Mouse (Mus musculus) c-Kit-positive CD71-negative TER-119-negative erythroid progenitor cells, embryonic 14.5 days (primary cell): ENCODE measurements around the gene Zbtb32.

ENCODE experiments used
- DNase-seq: peaks from one replicate; pipeline ENCODE4 v3.0.0-alpha.2; 2013; ENCODE audit warnings: low read depth

Gene Zbtb32

DNA sequence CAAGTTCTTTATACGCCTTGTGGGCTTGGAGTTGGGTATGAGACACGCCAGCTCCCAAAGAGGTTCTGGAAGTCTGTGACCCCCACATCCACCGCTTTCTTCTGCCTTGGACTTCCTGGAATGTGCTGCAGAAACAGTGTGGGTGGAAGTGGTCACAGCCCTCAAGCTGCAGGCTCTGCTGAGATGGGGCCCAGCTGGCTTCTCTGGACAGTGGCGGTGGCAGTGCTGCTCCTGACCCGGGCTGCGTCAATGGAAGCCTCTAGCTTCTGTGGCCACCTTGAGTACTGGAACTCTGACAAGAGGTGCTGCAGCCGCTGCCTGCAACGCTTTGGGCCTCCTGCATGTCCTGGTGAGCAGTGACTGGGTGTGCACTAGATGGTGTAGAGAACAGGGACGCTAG lies 32.7 kb downstream of the Zbtb32 start:
- DNase-seq = no peak

DNA sequence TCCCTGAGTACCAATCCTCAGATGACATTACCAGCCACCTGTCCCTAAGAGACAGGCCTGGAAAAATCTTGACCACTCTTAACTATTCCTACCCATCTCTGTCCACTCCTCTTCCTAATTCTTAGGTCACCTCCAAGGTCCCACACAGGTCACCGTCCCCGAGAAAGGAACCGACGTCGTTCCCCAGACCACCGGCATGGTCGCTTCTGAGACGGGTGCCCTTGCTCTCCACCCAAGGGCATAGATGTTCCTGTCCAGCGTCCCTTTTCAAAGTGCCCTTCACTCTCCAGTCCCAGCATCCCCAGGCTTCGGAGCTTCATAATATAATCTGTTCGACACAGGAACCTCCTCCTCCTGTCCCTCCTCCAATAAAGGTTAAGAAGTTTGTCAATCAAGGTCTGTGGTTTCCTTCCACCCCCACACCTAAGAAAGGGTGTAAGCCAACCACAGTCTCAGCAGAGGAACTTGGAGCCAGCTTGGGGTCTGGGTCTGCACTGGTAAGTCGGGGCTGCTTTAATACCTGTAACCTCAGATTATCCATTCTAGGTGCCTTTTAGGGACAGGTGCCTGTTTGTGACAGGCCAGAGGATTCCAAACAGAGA lies 33.6 kb downstream of the Zbtb32 start, which contains the start of gene Igflr1:
TSS of gene Igflr1 (plus strand) at position 458 of the 602 bp plus-strand sequence.
- no peak for DNase-seq

DNA sequence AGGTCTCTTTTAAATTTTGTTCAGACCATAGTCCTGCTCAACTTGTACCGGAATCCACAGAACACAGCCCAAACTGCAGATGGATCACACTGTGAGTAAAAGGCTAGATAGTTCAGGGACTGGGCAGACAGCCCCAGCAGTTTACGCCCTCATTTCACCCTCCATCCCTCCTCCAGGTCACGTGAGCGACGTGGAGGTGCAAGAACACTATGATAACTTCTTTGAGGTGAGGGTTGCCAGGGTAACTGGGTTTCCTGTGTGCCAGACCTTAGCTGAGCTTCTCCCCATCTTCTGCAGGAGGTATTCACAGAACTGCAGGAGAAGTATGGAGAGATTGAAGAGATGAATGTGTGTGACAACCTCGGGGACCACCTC lies 34.8 kb downstream of the Zbtb32 start:
- DNase-seq = no peak

DNA sequence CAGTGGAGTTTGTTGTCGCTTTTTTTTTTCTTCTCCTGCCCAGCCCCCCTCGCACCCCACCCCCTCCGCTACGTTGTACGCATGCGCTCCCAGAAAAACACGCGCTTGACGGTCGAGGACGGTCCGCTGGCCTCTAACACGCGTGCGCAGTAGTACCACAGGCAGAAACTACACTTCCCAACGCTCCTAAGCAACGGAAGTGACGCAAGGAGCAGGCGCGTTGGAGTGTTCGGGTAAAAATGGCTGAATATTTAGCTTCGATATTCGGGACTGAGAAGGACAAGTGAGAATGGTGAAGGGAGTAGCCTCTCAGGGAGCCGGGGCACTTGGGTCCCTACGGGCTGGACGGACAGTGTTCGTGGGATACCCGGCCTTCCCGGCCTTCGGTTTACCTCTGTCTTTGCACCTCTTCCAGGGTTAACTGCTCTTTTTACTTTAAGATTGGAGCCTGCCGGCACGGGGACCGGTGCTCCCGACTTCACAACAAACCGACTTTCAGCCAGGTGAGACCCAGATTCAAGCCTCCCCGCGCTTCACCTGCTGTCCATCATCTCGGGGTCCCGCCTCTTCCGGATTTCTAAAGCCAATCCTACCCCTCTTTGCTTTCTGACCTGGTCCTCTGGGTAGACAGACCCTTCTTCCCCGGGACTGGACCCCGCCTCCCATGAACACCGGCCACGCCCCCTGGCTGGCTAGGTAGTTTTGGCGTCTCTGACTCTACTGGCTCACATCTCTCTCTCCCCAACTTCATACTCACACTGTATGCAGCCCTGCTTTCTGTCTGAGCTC lies 35.4 kb downstream of the Zbtb32 start, which contains the start of the genes U2af1l4, Gm49396 and Psenen:
TSS of gene U2af1l4 (plus strand) at position 185 of the 789 bp plus-strand sequence.
TSS of gene Gm49396 (plus strand) at position 228 of the 789 bp plus-strand sequence.
TSS of gene Psenen (minus strand) at position 511 of the 789 bp plus-strand sequence.
- DNase-seq = peak; percentile 97

DNA sequence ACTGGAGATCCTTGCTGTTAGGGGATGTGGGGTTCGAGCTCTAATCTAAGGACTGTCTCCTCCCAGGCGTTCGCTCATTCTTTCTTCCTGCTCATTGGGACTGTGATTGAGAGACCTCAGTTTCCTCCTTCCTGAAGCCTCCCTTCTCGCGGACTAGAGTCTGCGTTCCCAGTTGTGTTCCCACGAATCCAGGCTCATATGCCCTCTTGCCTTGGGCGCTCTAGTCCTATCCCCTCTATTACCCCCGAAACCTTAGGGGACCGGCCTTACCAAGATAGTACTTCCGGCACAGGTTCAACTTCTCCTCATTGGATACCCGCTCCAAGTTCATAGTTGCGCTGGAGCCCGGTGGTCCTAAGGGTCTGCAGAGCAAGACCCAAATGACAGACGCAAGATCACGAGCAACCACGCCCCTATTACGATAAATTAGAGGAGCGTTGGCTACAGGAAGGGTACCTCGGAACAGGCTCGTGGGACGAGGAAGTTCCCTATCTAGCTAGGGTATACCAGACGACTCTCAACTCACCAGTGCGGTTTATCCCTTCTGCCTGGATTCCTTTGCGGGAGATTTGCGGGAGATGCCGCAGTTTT lies 36.1 kb downstream of the Zbtb32 start:
- peak; percentile 20 for DNase-seq

DNA sequence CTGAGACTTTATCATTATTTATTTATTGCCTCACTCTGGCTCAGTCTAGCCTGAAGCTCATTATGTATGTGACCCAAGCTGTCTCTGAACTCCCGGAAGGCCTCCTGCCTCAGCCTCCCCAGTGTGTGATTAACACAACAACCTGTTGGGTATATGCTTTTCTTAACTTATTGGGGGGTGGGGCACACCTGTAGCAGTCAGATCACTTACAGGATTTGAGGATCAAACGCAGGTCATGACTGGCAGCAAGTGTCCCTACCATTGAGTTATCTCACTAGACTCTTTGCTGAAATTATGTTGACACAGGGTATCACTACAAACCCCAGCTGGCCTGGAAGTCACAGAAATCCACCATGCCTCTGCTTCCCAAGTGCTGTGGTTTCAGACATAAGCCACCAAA lies 38.4 kb downstream of the Zbtb32 start:
- DNase-seq = no peak

DNA sequence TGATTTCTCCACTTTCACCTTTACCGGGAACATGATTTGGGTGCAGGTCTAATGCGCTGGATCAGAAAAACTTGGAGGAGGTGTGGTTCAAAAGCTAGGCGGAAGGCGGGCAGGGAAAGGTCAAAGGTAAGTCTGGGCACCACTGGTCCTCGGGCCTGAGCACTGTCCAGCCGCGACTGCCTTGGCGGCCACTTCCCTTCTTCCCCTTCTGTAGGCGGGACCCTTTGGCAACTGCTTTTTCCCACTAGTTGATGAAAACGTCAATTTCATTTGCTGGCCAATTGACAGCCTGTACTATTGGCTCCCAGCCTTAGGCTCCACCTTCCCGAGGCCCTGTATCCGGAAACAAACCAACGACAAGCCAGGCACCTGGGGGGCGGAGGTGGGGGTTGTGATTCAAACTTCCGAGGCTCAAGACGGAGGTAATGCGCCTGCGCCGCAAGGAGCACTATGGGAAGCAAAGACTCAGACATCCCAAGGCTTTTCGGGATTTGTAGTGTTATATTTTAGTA lies 39.2 kb downstream of the Zbtb32 start, which contains the start of gene Lin37:
TSS of gene Lin37 (minus strand) at position 396 of the 512 bp plus-strand sequence.
- peak; percentile 90 for DNase-seq

DNA sequence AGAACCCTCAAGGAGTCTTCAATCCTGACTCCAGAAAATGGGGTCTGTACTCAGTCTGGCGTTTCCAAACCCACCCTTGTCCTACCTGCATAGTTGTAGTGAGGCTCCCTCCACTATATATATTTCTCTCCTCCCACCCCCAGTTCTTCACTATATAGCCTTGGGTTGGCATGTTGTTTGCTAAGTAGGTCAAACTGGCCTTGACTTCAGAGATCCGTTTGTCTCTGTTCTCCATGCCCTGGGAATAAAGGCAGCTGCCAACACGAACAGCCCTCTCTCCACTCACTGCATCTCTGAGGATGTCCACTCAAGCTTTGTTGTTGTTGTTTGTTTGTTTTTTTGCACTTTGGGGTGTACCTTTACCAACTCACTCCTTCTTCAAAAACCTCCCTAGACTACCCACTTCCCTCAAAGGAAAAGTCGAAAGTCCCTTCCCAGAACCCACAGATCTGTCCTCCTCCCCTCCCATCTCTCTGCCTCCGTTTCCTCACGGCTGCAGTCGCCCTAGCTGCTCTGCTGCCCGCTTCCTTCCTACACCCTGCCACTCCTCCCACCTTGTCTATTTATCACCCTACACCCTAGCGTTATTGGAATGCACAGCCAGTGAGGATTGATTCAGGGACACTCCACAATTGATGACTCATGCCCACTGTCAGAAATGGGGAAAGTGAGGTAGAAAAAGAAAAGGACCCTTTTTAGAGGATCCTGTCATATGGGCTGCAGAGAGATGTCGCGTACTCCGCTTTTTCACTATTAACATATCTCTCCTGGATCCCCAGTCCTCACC lies 39.9 kb downstream of the Zbtb32 start:
- peak; percentile 12 for DNase-seq

DNA sequence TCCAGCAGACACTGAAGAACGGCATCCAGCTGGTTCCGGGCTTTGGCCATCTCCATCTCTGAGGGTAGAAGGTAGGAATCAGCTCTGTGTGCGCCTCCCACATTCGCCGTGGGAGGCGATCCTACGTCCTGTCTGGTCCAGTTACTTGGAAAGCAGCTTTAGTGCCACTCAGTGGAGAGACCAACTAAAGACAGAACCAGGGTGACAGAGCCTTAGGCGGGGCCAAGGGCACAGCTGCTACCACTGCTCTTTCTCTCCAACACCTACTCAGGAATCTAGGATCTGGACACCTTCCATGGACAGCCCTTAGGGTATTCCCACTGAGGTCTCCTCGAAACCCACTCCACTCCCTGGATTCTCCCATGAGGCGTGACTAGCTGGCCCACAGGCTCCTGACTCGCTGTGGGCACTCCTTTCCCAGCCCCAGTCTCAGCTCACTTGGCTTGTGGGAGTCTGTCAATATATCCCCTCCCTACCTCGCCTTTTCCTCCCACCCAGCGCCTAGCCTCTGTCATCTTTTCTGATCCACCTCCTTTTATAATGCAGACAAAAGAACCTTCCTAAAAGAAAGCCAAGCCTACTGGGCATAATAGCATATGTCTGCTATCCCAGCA lies 40.7 kb downstream of the Zbtb32 start:
- no peak for DNase-seq

DNA sequence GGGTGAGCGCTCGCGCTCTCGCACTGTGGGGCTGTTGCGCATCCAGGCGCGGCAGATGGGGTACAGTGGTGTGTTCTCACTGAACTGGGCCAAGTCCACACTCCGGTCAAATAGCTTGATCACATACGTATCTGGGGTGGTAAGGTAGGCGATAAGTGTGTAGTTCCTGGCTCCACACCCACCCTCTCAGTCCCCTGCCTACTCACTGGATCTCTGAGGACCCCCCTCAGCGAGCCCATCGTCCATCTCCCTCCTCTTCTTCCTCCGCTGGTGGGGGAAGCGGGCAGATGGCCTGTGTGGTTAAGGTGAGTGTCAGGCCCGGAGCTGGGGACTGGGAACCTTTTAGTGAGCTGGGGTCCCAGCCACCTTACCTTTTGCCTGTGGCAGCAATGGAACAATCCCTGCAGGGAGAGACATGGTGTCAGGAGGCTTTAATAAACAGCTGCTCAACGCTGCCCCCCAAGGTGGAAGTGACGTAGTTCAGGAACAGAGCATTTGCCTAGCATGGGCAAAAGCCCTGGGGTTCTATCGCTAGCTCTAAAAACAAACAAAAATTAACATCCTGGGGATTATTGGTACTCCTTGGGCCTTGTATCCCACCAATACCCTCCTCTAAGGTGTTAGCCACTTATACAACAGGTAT lies 41.7 kb downstream of the Zbtb32 start:
- peak; percentile 46 for DNase-seq

DNA sequence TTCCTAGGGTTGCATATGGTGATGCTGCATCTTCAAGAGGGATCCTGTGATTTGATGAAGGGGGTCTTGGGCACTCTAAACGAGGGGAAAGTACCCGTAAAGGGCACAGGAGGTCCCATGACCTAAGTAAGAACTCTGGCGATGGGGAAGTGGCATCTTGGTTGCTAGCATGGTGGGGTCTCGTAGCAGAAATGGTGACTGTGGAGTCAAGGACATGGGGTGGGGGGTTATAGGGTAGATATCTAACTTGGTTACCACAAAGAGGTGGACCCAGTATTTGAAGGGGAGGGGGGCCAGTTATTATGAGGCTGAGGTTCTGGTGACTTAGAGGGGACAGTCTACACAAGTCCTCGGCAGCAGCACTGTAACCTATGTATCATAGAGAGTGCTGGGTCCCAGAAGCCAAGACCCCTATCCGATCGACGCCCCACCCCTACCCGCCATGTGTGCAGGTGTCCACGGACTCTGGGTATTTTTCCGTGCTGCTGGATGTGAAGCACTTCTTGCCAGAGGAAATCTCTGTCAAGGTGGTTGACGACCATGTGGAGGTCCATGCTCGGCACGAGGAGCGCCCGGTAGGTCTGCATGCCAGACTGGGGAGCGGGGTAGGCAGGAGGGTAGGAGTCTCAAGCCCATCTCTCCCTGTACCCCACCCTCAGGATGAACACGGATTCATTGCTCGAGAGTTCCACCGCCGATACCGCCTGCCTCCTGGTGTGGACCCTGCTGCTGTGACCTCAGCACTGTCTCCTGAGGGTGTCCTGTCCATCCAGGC lies 44.7 kb downstream of the Zbtb32 start:
- no peak for DNase-seq

DNA sequence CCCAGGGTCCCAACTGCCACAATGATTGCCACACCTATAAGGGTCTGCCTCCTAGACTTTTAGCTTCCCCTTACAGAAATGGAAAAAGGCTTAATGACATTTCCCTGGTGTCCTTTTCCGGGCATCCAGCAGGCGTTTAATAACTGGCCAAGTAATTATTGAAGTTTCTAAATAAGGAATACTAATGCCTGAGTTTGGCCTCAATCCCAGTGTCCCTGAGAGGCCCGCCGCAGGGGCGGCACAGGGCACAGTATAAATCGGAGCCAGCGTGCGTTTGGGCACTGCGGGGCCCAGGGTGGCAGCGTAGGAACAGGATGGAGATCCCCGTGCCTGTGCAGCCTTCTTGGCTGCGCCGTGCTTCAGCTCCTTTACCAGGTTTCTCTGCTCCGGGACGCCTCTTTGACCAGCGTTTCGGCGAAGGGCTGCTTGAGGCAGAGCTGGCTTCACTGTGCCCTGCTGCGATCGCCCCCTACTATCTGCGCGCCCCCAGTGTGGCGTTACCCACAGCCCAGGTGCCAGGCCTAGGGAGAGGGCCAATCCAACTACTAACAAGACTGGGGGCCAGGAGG lies 45.6 kb downstream of the Zbtb32 start:
- no peak for DNase-seq

DNA sequence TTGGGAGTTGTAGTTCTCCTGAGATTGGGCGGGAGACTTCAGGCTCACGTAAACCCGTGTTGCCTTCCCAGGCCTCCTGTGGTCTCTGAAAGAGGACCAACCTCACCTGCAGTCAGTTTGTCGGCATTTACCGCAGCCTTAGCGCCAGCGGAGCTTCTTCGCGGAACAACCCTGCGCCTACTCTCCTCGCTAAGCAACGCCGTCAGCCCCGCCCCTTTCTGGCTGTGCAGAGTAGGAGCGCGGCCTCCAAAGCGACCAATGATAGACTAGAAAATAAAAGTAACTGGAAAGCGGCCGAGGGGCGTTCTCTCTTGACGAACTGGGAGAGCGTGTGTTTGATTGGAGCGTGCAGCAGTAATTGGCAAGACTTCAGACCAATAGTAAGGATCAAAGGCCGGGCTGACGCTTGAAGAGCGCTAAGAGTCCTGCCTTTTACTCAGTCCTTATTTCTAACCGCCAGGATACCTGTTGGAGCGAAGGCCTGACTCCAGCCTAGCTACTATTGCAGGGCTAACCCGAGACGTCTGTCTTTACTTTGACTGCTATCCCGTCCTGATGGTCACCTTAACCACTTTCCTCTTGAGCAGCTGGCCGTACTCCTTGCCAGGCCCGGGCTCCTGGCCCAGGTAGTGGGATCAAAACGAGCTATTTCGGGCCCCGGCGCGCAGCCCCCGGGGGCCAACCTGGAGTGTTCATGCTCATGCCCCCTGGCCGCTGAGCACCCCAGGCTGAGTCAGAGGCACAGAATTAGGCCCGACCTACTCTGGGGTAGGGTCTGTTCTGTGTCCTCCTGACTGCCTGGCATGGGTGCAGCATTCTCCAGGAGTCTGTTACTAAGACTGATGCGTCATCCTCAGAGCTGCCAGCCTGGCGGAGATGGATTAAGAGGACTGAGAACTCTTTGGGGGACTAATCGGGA lies 46.3 kb downstream of the Zbtb32 start, which contains the start of the genes Hspb6 and Proser3:
TSS of gene Hspb6 (plus strand) at position 77 of the 919 bp plus-strand sequence.
TSS of gene Proser3 (minus strand) at position 198 of the 919 bp plus-strand sequence.
- DNase-seq = peak; percentile 97

DNA sequence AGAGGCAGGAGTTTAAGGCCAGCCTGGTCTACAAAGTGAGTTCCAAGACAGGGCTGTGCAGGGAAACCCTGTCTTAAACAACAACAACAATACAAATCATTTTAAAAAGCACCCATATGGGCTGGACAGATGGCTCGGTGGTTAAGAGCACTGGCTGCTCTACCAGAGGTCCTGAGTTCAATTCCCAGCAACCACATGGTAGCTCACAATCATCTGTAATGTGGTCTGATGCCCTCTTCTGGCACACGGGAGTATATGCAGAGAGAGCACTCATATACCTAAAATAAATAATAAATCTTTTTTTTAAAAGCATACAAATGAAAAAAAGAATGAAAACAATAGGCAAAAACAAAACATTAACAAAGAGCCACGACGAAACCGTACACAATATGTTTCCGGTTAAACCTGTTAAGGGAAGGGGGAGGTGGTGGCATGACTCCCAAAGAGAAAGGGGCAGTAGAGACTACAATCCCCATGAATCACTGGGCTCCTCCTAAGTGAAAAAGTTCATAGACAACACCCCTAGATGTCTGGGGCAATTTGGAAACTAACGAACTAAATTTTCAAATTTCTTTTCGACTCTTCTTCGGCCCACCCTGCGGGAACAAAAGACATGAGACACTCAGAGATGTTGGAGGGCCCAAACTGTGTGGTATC lies 47.1 kb downstream of the Zbtb32 start:
- no peak for DNase-seq

DNA sequence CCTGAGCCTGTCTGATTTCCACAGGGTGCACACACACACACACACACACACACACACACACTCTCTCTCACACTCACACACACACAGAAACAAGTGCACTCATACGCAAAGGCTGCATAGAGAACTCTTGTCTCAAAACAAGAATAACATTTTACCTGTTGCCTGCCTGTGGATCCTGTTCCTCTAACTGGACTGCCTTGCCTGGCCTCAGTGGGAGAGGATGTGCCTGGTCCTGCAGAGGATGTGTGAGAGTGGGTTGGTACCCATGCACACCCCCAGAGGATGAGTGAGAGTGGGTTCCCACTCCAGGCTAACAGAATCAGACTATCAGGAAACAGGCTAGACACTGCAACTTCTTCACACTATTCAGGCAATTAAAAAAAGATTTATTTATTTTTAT lies 48.1 kb downstream of the Zbtb32 start:
- DNase-seq = no peak

DNA sequence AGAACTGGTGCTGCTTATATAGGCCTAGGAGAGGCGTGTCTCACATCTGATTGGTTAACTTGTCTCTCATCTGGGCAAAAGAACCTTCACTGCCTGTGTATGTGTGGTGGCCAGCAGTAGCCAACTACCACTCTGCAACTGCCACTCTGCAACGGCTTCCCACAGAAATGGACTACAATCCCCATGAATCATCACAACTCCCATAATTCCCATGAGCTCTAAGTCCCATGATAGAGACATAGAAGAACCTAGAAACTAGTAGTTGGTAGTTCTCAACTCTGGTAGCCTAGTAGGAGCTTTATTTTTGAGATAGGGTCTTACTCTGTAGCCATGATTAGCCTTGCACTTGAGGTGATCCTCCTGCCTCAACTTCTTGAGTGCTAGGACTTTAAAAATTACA lies 48.8 kb downstream of the Zbtb32 start:
- no peak for DNase-seq

DNA sequence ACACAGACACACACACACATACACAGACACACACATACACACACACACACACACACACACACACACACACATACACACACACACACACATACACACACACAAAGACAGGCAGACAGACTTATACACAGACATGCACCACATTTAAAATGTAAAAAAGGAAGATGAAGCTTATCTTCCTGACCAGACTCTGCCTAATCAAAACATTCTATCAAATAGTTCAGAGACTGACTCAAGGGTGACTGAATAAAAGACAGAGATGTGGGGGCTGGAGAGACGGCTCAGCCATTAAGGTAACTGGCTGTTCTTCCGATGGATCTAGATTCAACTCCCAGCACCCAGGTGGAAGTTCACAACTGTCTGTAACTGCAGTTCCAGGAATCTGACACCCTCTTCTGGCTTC lies 54.4 kb downstream of the Zbtb32 start:
- no peak for DNase-seq

DNA sequence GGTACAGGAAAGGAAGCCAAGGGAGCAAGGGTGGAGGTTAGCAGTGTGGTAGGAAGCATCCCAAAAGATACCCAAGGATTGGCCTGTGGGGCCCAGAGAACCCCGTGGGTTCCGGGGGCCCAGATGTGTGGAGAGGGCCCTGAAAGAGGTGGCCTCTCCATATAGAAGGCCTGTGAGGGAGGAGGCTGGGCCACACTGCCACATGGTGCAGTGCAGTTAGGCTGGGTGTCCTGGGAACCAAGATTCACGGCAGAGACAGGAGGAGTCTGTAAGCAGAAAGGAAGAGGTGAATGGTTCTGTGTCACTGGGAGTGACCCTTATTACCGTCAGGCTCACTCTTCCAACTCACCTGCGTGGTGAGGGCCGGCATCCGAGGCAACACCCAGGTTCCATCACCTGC lies 58.1 kb downstream of the Zbtb32 start:
- DNase-seq = no peak
